Mouse (Mus musculus) intestine, embryonic 15.5 days (tissue): ENCODE data around the gene Rnf32. TPM values are rescaled to one million over a fixed set of nuclear protein-coding genes. Genes with fewer than 3 reads are reported as not detected.

Source experiments
- polyA plus RNA-seq: library from polyadenylated mRNA; unstranded; fragments of >200 nt; fragmentation: Nextera tagmentation; extraction: Ambion mirVana; gene quantifications from 2 replicates; pipeline ENCODE4 v1.2.1, GENCODE M21; 2015

The Rnf32 gene
- polyA plus RNA-seq, 1 experiment from 2014 or later = 8.4 TPM

Other genes starting within 250 kb of the Rnf32 start
- gene Lmbr1, start 182.4 kb downstream of the Rnf32 start, polyA plus RNA-seq = 9.9 and 12.3 TPM in 2 replicates
- gene Nom1, start 238.7 kb downstream of the Rnf32 start, polyA plus RNA-seq = 28.0 and 31.0 TPM in 2 replicates